Mouse (Mus musculus) small intestine, adult 2 months (tissue): ENCODE measurements around the gene Ahnak2. TPM values are rescaled to one million over a fixed set of nuclear protein-coding genes. Genes with fewer than 3 reads are reported as not detected.
A peak's percentile ranks its signal among the peaks of the same experiment; 100 is the strongest.

Experiments
- H3K27ac ChIP-seq: fragments of 200-500 bp; 2 replicates; pipeline ENCODE4 v1.5.1; 2012; ENCODE audit warnings: low read depth, low read length, control low read depth, inconsistent platforms; ENCODE audit not compliant: insufficient read depth
- H3K27me3 ChIP-seq: fragments of 200-500 bp; 2 replicates; pipeline ENCODE4 v1.6.1; 2012; ENCODE audit warnings: mild to moderate bottlenecking, moderate library complexity, low read length, inconsistent platforms; ENCODE audit not compliant: control insufficient read depth, insufficient read depth
- H3K36me3 ChIP-seq: fragments of 200-500 bp; 2 replicates; pipeline ENCODE4 v1.6.1; 2012; ENCODE audit warnings: mild to moderate bottlenecking, low read length, control low read depth, inconsistent platforms; ENCODE audit not compliant: control insufficient read depth, insufficient read depth
- H3K4me1 ChIP-seq: fragments of 200-500 bp; 2 replicates; pipeline ENCODE4 v1.6.1; 2012; ENCODE audit warnings: low read length, inconsistent platforms, mixed read lengths; ENCODE audit not compliant: control insufficient read depth, insufficient read depth, insufficient read length
- H3K4me3 ChIP-seq: fragments of 200-500 bp; 2 replicates; pipeline ENCODE4 v1.5.1; 2012; ENCODE audit warnings: low read depth, mild to moderate bottlenecking, control low read depth, inconsistent platforms, low read length, moderate library complexity
- CTCF ChIP-seq: fragments of 200-500 bp; IDR thresholded peaks from 2 replicates; pipeline ENCODE4 v1.5.1; 2012; ENCODE audit warnings: low read depth, mild to moderate bottlenecking, control low read depth, inconsistent platforms, low read length, moderate library complexity, mixed read lengths; ENCODE audit not compliant: insufficient replicate concordance, insufficient read length; ENCODE audit errors: extremely low read depth
- POLR2A ChIP-seq: fragments of 200-500 bp; IDR thresholded peaks from 2 replicates; pipeline ENCODE4 v1.6.1; 2012; ENCODE audit warnings: low read depth, mild to moderate bottlenecking, control low read depth, inconsistent platforms, low read length, moderate library complexity
- WGBS: fragments of 180-500 bp; shearing (Covaris S2); methylation state at CpG from one replicate; pipeline ENCODE4 v1.1.7; 2018; 5-methylcytosine and 5-hydroxymethylcytosine counted together
- polyA plus RNA-seq: library from polyadenylated mRNA; depleted of rRNA; stranded (reverse); fragments of >200 nt; gene quantifications from 2 replicates; pipeline ENCODE4 v1.2.3, GENCODE M21; 2012

The Ahnak2 gene
- polyA plus RNA-seq, 1 experiment: 1.4 TPM

DNA sequence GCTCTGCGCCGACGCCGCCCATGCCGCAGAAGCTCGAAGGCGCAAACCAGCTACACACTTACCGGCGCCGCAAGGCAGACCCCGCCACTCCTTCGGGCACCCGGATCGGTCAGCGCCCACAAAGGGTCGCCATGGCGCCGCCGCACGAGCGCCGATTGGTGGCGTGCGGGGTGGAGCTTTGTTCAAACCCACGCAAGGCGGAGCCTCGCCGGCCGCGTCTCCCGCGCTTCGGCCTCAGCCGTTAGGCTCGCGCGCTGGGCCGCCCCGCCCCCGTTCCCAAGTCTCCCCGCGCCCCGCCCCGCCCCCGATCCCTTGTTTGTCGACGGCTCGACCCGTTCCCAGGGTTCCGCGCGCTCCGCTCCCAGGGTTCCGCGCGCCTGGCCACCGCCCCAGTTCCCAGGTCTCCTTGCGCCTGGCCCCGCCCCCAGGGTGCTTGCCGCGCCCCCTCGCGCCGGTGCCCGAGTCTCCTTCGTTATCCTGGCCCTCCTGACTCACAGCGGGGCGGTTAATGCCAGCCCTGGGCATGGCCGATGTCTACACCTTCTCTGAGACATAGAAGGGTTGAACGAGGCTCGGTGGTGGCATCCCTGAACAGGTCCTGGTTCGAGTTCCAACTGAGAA is 26.9 kb upstream of the Ahnak2 start, which contains the start of gene Cdca4:
Cdca4 (minus strand) TSS at position 180 of the 621 bp plus-strand sequence.
- H3K27ac ChIP-seq: peak within 1 kb of the TSS; percentile 79
- H3K4me3 ChIP-seq: peak within 1 kb of the TSS; percentile 97
- no peaks in the 10 kb centered on the region for H3K27me3 ChIP-seq
- WGBS: 1% methylated on average over 72 of the region's 72 CpGs
- peaks cover 6% of the 10 kb centered on the region; the same call in 1 of the 2 replicates for H3K36me3 ChIP-seq
- TF ChIP-seq POLR2A (peak; percentile 59; the same call in 1 of the 2 replicates), CTCF (no peak)
- H3K4me1 ChIP-seq: peaks cover 5% of the 10 kb centered on the region; the same call in 1 of the 2 replicates

DNA sequence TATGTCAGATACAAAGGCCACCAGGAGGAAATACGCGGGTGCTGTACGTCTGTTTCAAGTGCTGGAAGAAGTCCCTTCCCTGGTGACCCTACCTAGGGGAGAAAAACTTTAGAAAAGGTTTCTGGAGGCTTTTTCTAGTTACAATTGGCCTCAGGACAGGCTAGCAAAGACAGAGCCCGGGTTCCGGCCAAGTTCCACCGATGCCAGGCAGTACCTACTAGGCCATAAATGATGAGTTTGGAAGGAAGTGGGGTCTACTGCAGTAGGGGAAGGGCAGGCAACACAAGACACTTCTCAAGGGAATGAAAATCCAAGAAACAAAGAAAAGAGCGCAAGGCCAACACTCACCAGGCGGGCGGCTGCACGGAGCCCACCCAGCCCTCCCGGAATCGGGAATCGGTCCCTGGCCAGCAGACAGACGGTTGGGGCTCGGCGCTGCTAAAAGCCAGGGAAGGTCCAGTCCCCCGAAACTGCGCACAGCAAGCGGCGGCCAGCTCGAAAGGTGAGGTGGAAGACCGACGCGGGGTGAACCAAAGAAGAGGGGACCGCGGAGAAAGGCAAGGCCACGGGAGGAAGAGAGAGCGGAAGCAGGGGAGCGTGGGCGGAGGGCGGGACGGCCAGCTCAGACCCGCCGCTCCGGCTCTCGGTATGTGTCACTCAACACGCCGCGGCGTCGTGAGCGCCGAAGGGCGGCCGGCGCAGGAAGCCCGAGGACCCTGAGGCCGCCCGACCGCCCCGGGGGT is 26.2 kb upstream of the Ahnak2 start:
- H3K4me1 ChIP-seq: peaks cover 8% of the 10 kb centered on the region; the same call in 1 of the 2 replicates
- under 1% methylated on average over 49 of the region's 51 CpGs for WGBS
- no peaks in the 10 kb centered on the region for H3K27me3 ChIP-seq
- no peak; the same call in 1 of the 2 replicates for TF ChIP-seq POLR2A
- TF ChIP-seq CTCF: no peak
- peak overlapping the region; percentile 97 for H3K4me3 ChIP-seq
- peak overlapping the region; percentile 79 for H3K27ac ChIP-seq
- H3K36me3 ChIP-seq: peaks cover 7% of the 10 kb centered on the region; the same call in 1 of the 2 replicates

DNA sequence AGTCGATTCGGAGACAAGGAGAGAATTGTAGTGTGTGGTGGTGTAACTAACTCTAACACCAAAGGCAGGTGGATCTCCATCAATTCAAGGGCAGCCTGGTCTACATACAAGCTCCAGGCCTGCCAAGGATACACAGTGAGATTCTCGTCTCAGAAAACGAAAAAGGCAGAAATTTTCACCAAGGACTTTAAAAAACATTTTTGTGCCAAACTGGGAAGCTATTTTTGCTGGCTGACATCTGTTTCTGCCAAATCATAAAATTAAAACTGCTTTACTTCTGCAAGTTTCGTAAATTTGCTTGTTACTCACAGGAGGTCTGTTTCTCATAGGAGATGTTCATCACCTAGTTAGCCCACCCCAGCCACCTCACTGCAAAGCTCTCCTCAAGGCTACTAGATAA is 23.4 kb upstream of the Ahnak2 start:
- H3K4me3 ChIP-seq: no peak overlapping the region
- no peaks in the 10 kb centered on the region for H3K27me3 ChIP-seq
- TF ChIP-seq POLR2A (no peak), CTCF (no peak)
- 67% methylated on average over 5 of the region's 5 CpGs for WGBS
- peaks cover 19% of the 10 kb centered on the region for H3K36me3 ChIP-seq
- H3K27ac ChIP-seq: no peak overlapping the region
- H3K4me1 ChIP-seq: peaks cover 13% of the 10 kb centered on the region

DNA sequence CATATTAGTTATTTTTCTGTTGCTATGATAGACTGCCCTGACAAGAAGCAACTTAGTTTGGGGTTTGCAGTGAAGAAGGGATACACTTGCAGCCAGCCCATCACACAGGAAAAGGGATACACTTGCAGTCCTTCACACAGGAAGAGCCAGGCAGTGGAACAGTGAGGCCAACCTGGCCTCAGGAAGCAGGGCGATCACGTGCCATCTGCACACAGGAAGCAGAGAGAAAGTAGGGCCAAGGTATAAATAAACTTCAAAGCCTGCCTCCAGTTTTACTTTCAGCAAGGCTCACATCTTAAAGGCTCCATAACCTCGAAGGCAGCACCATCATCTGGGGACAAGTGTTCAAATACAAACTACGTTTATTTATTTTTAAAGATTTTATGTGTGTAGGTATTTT is 20.8 kb upstream of the Ahnak2 start:
- 33% methylated on average over 4 of the region's 4 CpGs for WGBS
- no peaks in the 10 kb centered on the region for H3K27me3 ChIP-seq
- H3K4me1 ChIP-seq: peaks cover 13% of the 10 kb centered on the region
- peak overlapping the region; percentile 59 for H3K27ac ChIP-seq
- H3K4me3 ChIP-seq: no peak overlapping the region
- peaks cover 30% of the 10 kb centered on the region for H3K36me3 ChIP-seq
- no peak for TF ChIP-seq CTCF
- no peak for TF ChIP-seq POLR2A

DNA sequence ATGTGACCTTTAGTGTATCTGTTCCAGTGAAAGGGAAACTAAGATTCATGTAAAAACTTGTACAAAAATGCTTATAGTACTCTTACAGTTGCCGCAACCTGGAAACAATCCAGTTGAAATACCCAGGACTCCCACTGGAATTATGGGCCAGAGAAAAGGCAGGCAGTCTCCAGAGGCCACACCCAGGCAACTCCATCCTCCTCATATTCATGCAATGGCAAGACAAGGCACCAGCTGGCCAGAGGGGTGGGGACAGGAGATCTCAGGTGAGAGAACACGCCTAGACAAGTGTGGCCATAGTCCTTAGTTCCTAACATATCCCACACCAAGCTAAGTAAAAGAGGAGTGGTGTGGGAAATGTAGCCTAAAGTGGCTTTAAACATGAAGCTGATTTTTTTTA is 20.2 kb upstream of the Ahnak2 start:
- whole genome bisulfite sequencing: 37% methylated on average over 2 of the region's 2 CpGs
- Histone ChIP-seq H3K36me3 (peaks cover 29% of the 10 kb centered on the region), H3K4me1 (peaks cover 11% of the 10 kb centered on the region), H3K27ac (no peak overlapping the region), H3K27me3 (no peaks in the 10 kb centered on the region), H3K4me3 (no peak overlapping the region)
- TF ChIP-seq CTCF (no peak), POLR2A (no peak)

DNA sequence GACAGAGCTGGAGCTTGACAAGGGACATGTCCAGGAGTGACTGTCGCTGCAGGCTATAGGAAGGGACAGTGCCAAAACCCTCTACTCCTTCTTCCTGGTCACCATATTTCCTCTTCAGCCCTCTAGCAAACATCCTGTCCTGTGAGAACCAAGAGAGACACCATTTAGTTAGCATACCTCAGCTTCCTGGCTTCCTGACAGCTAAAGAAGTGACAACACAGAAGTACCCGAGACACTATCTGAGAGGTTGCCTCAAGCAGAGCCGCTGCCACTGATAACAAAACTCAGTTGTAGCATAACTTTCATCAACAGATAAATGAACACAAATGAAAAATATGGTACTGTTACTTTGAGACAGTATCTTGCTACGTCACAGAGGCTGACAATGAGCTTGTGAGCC is 19.5 kb upstream of the Ahnak2 start:
- WGBS: 65% methylated on average over 4 of the region's 4 CpGs
- no peak for TF ChIP-seq CTCF
- TF ChIP-seq POLR2A: no peak
- no peak overlapping the region for H3K27ac ChIP-seq

DNA sequence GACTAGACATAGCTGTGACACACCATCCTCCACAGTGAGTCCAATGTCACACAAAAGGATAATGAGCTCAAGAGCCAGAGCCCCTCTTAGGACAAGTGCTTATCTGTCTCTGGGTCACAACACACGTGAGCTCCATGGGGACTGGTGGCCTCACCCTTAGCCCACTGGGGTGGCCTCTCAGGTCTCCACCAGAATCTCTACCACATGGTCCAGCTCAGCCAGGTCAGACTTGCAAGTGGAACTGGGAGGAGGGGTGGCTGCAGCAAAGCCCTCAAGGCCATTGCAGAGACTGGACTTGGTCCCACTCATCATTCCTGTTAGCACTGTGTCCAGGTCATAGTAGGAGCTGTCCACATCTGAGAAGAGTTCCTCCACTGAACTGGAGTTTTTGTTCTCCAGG is 18.8 kb upstream of the Ahnak2 start:
- peaks cover 7% of the 10 kb centered on the region for H3K4me1 ChIP-seq
- WGBS: 64% methylated on average over 1 of the region's 1 CpGs
- H3K27ac ChIP-seq: no peak overlapping the region
- no peak for TF ChIP-seq POLR2A
- TF ChIP-seq CTCF: no peak
- no peak overlapping the region for H3K4me3 ChIP-seq
- peaks cover 27% of the 10 kb centered on the region for H3K36me3 ChIP-seq
- no peaks in the 10 kb centered on the region for H3K27me3 ChIP-seq

More for the DNA sequence above, 19.5 kb upstream of the Ahnak2 start:
- no peaks in the 10 kb centered on the region for H3K27me3 ChIP-seq
- H3K4me3 ChIP-seq: no peak overlapping the region
- peaks cover 27% of the 10 kb centered on the region for H3K36me3 ChIP-seq
- peaks cover 7% of the 10 kb centered on the region for H3K4me1 ChIP-seq
